Mouse (Mus musculus): ENCODE measurements around the gene Fbxl21.

Fbxl21 gene

DNA sequence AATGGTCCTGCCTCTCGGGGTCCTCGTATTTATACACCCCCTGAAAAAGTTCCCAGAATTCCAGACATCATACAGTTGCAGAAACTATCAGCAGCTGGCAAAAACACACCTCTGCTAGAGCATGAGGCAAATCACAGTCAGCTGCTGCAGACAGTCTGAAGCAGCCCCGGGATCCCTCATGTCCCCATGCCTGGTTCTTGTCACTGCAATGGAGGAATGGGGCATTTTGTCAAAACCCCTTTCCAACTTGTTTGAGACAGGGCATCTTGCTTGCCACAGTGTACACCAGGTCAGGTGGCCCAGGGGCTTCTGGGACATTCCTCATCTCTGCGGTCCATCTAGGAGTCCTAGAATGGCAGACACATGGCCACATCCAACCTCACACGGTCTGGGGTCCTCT, 12.7 kb downstream of the Fbxl21 start:
- no peak for DNase-seq (ENCODE audit: extremely low spot score, low spot score)

DNA sequence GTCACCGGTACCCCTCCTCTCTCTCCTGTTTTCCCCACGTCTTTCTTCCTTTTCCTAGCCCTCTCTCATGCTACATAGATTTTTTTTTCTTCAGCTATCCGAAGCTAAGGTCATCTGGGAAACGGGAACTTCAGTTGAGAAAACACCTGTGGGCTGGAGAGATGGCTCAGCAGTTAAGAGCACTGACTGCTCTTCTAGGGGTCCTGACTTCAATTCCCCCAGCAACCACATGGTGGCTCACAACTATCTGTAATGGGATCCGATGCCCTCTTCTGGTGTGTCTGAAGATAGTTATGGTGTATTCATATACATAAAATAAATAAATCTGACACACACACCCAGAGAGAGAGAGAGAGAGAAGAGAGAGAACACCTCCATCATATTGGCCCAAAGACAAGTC, 13.3 kb downstream of the Fbxl21 start:
- no peak for DNase-seq (ENCODE audit: extremely low spot score, low spot score)

DNA sequence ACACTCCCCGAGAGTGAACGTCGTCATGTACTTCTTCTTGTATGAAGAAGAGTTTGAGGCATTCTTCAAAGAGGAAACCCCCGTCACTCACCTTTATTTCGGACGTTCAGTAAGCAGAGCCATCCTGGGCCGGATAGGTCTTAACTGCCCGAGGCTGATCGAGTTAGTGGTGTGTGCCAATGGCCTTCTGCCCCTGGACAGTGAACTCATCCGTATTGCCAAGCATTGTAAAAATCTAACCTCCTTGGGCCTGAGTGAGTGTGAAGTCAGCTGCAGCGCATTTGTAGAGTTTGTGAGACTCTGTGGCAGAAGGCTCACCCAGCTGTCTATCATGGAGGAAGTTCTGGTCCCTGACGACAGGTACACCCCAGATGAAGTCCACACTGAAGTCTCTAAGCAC, 14.8 kb downstream of the Fbxl21 start:
- DNase-seq (ENCODE audit: extremely low spot score, low spot score), result no peak

DNA sequence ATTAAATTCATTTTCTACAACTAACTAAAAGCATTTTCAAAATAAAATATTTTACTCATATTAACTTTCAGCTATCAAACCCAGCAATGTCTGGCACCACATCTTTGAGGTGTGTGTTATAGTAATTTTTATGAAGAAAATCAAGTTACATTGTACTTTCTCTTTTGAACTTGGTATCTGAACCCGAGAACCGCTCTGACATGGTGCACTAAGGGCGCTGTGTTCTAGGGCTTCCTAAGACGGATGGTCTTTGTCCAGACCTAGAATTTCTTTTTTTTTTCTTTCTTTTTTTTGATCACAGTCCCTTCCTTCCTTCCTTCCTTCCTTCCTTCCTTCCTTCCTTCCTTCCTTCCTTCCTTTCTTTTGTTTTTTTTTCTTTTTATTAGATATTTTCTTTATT, 17.6 kb downstream of the Fbxl21 start:
- no peak for DNase-seq (ENCODE audit: extremely low spot score, low spot score)

DNA sequence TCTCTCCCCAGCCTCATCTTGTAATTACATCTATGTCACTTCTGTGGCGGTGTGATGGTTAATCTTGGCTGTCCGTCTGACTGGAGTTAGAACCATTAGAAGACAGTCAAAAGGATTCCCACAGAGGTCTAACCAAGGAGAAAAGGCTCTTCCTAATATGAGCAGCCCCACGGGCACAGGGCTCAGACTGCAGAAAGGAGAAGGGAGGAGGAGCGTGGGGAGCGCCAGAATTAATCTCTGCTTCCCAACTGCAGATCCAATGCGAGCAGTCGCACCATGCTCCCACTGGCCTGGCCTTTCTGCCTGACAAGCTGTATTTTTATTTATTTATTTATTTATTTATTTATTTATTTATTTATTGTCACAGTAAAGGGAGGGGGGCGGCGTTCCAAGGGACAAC, 21.5 kb downstream of the Fbxl21 start:
- peak; percentile 6 for DNase-seq (ENCODE audit: extremely low spot score, low spot score)

DNA sequence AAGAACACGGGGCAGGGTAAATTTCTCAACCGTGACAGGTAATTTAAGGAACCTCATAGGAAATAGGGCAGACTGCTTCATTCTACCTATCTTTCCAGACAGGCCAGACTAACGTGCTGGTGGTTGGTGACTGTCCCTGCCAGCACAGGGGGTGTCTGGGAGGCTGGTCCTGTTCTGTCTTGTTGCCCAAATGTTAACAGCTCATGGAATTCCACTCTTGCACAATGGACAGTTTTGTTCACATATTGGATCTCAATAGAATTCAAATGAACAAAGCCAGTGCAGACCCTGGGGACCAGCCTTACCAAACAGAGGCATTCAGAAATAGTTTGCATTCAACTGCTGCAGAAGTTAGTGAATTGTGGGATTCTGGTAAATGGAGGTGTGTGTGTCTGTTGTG, 22.7 kb downstream of the Fbxl21 start:
- DNase-seq (ENCODE audit: extremely low spot score, low spot score), result peak; percentile 8

DNA sequence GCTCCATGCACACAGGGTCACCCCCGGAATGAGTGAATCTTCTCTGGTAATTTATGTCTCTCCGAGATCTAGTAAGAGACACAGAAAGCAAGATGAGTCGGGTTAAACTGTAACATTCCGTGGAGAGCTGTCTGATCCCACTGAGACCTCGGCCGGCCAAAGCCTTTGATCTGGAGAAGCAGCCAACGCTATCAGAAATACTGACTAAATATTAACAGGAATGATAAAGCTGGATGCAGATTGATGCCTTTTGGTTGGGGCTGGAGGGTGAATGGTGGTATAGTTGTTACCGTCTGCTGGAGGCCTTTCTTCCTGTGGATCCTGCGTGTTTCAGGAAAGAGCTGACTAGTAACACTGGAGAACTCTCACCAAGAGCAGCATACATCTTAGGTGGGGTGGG, 26.1 kb downstream of the Fbxl21 start, which contains the start of gene Lect2:
Lect2 (minus strand) TSS at position 102 of the 400 bp plus-strand sequence.
- DNase-seq (ENCODE audit: extremely low spot score, low spot score), result no peak

DNA sequence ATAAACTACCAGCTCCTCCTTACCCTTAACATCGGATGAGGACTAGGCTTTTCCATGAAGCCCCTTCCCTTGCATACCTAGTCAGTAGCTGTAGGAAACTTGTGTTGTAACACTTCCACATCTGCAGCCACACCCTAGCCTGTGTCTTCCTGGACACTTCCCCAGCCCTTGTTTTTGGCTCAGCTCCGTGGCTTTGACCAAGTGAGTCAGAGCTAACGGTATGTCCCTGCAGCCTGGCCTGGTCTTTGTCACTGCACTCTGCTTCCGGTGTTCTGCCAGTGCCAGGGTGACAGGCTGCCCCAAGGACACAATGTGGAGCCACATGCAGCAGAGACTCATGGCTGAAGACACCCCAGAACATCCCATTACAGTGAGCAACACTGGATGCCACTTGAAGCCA, 27.1 kb downstream of the Fbxl21 start:
- DNase-seq (ENCODE audit: extremely low spot score, low spot score), result no peak

DNA sequence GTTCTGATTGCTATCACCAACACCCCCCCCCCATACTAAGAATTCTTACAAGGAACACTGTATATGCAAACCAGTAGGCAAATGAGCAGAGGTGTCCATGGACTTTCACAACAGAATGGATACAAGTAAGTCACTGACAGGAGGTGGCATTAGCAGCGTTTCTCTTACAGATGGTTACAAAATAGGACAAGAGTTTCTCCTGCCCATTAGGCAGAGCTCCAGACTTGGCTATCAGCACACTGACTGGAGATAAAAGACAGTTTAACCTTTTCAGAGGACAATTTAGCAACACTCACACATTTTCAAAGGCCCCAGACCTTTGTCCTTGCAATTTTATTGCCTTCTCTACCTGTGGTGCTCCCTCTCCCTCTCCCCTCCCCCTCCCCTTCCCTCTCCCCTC, 28.3 kb downstream of the Fbxl21 start:
- DNase-seq (ENCODE audit: extremely low spot score, low spot score), result no peak

DNA sequence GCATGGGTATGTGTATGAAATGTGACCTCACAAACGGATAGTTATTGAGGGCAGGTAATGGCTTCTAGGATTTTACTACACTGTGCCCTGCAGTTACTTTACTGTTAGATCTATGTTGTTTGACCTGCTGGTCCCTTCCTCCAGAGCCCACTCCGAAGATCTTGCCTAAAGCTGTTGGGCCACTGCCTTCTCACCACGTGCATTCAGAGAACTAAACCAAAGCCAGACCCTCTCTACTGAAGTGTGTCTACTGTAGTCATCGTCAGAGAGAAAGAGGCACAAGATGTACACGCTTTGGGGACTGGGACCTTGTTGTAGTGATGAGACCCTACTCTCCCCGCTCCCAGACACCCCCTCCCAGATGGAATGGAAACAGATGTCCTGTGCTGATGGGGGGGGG, 29.4 kb downstream of the Fbxl21 start:
- no peak for DNase-seq (ENCODE audit: extremely low spot score, low spot score)

DNA sequence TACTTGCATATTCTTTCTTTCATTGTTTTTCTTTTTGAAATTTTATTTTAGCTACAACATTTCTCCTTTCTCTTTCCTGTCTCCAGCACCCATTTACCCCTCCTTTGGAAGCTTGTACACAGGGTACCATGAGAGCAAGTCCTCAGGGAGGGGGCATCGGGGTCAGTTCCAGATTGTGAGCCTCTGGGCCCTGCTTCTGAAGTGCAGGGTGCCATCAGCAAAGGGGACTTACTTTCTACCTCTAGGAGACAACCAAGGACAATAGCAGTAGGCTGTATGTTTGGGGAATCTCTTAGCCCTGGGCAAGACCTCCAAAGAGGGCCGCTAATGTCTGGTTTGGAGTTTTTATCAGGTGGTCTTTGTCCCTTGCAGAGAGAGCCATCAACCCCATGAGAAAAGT, 31.7 kb downstream of the Fbxl21 start:
- no peak for DNase-seq (ENCODE audit: extremely low spot score, low spot score)

DNA sequence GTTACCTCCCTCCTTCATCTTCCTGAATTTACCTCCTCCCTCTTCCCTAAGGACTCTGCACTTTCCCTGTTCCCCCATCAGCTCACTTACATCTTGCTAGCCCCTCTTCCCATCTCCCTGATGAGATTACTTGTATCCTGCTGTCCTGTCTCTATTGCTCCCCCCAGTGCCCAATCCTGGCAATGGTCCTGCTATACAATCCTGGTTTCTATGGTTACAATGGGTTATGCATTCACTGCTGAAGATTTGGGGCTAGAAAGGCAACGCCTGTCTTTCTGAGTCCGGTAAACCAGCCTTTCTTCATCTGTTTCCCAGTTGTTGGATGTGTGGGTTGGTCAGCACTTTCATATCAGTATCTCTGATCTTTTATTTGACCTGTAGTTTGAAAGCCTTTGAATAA, 32.1 kb downstream of the Fbxl21 start:
- DNase-seq (ENCODE audit: extremely low spot score, low spot score), result peak; percentile 50

DNA sequence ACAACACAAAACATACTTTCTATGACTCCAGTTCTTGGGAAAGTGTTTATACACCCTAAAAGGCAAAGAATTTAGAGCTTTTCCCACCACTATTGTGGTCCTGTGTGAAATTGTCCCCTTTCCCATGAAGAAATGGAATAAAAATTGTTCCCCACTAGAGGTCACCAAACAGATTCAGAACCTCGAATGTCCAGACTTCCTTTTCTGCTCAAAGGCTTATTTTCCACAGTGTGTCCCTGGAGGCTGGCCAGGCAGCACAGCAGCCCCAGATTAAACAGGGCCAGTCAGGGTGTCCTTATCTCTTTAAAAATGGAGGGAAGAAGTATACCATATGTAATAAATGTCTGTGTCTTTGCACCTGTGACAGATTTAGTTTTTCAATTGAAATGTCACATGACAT, 33.7 kb downstream of the Fbxl21 start:
- DNase-seq (ENCODE audit: extremely low spot score, low spot score), result no peak

DNA sequence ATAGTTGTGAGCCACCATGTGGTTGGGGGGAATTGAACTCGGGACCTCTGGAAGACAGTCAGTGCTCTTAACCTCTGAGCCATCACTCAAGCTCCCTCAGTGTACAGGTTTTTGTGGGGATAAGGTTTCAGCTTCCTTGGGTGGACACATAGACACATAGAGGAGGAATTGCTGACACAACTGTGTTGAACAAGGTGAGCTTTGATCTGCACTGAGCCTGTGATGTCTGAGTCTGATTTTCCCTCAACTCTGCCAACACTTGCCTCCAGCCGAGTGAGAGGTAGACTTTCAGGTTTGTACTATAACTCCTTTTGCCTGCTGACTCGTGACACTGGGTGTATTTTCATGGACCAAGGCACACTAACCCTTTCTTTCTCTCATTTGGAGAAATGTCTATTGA, 34.4 kb downstream of the Fbxl21 start:
- no peak for DNase-seq (ENCODE audit: extremely low spot score, low spot score)

DNA sequence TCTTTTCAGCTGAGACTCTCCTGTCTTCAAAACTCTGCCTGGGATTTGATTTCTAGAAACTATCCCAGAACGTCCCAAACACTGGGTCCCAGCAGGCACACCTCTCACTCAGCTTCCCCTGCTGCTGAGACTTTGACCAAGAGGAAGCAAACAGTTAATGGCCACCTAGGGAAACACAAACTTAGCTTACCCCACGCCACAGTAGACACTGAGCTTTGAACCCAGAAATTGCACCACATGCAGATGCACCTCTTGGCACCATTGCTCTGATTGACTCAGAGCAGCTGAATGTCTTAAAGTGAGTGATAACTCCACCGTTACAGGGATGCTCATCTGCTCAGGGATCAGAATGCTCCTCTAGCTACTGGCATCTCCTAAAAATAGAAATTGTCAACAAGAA, 36.5 kb downstream of the Fbxl21 start:
- no peak for DNase-seq (ENCODE audit: extremely low spot score, low spot score)

DNA sequence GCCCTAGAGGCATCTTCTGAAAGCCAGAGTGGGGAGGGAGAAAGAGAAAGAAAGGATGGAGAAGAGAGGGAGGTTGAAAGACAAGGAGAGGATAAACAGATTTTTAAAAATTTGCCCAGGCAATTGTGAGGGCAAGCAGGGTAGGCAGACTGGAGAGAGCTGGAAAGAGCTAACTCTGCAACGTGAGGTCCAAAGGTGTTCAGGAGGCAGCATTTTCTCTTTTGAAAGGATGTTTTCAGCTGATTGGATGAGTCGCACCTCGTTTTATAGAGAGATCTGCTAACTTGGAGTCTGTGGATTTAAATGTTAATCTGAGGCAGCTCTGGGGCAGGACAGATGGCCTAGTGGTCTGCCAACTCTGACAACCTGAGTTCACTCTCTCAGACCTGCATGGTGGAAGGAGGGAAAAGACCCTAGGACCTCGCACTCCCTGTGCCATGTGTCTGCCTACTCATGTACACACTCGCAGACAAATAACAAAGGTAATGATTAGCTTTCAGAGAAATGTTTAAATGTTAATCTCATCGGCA, 37.6 kb downstream of the Fbxl21 start:
- no peak for DNase-seq (ENCODE audit: extremely low spot score, low spot score)

DNA sequence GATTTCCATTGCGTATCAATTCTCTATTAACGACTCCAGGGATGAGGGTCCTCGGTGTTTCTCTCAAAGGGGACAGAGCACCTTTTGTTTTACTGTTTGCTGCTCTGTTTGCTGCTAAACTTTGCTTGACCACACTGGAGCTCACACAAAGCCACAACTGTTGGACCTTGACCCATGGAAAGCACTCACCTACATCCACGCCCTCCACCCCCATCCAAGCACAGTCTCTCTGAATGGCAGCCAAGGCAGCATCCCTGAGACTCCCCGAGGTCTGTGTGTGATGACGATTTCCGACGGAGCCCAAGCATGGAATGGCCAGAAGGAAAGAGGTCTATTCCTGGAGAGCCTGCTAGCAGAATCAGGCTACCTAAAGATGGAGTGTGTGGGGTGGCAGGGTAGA, 38.9 kb downstream of the Fbxl21 start:
- DNase-seq (ENCODE audit: extremely low spot score, low spot score), result no peak

DNA sequence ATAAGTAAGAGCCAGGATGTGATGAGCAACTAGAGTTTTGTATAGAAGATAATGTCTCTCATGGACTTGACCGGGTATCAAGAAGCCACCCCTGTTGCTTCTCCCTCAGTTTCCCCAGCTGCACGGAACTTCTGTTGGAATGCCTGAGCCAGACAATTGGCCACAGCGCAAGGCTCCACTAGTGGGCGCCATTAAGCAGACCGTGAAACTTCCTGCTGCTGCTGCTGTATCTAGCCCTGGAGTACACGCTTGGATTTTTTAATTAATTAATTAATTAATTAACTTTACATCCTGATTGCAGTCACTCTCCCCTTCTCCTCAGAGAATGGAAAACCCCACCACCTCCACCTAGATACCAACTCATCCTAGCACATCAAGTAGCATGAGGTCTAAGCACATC, 40.8 kb downstream of the Fbxl21 start:
- DNase-seq (ENCODE audit: extremely low spot score, low spot score), result peak; percentile 30

DNA sequence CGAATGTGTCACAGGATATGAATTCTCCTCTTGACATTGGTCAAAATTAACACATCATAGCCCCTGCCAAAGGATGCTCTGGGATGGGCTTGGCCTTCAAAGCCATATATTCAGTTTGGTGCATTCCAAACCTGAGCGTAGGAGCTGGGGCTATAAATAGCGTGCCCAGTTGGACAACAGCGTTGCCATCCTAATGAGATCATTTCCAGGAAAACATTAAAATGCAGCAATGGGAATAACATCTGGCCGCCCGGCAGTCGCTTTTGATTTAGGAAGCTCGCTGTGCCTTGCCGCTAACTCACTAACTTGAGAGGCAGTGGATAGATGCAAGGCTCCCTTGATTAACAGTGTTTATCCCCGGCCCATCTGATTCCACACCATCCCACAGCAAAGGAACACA, 44.1 kb downstream of the Fbxl21 start:
- no peak for DNase-seq (ENCODE audit: extremely low spot score, low spot score)

DNA sequence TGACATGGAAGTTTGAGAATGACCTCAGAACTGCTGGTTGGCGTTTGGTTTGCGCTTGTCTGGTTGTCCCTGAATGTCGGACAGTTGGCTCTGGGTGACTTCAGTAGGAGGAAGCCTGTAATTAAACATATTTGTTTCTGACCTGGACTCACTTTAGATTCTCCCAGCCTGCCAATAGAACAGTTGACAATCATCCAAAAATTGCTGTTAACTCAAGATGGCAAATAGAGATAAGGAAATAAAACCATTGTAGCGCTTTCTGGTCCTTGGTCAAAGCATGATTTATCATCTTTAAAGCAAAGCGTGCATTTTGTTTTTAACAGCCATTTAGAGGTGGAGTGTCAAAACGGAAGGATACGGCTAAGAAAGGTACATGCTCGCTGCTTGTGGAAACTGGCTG, 49.4 kb downstream of the Fbxl21 start:
- no peak for DNase-seq (ENCODE audit: extremely low spot score, low spot score)

DNA sequence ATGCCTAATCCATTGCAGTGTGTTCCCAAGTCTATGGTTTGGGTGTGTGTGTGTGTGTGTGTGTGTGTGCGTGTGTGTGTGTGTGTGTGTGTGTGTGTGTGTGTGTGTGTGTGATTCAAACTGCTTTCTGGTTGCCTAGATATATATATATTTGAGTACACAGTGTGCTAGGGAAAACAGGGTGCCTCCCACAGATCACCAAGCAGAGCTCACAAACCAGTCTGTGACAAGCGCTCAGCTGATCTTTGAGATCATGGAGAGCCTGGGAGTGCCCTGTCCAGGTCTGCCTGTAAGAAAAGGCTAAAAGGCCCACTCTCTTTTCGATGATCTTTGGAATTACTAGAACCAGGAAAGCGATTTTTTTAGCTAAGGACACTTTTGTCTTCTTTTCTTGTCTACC, 52.8 kb downstream of the Fbxl21 start:
- DNase-seq (ENCODE audit: extremely low spot score, low spot score), result no peak

DNA sequence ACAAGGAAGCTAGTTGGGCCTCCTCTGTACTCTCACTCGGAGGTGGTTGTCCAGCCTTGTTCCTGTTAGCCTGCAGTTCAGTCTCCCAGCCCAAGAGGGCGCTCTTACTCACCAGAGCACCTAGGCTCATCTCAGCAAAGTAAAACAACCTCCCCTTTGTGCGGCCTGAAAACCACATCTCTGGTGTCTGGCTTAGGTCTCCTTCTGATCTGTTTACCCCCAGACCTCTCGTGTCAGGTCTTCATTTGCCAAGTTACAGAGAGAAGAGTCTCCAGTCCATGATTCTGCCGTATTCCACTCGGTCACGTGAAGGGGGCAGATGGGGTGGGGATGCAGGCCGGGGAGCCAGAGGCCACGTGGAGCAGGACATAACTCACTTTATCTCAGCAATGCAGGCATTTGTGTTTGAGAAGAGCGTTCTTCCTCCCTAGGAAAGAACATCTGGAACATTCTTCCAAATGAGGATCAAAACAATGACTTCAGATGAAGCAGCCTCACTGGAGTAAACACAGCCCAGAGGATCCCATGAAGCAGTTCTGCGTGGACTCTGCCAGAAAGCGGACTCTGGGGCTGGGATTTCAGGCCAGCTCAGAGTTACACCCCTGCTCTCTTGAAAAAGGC, 53.5 kb downstream of the Fbxl21 start:
- DNase-seq (ENCODE audit: extremely low spot score, low spot score), result peak; percentile 85

DNA sequence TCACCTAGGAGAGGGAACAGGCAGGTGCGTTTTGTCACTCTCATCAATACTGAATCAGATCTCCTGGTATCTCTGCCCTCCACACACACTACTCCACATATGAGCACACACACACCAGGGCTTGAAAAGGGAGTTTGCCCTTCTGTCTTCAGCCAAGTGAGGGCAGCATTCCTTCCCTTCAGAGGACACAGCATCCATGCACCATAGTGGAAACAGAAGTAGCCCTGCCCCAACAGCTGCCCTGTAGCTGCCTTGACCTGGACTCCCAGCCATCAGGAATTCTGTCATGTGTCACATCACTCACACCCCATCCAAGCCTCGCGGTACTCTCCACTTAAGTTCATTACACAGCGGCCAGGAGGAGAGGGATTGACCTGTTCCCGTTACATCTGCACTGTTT, 55.8 kb downstream of the Fbxl21 start:
- DNase-seq (ENCODE audit: extremely low spot score, low spot score), result no peak

DNA sequence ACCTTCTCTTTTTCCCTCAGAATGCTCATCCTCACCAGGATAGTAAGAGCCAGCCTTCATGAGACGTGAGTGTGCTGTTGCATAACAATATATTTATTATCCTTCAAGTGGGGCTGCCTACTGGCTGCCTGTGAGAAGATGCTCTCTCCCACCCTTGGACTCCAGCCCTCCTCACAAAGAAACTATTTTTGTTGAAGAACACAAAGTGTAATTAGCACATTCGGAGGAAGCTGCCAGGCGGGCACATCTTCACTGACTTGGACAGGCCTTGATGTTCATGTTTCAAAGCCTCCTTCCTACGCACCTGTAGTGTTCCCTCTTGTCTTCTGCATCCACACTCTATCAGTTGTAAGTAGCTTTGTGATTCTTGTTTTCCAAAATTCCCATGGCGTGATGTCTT, 58.2 kb downstream of the Fbxl21 start:
- no peak for DNase-seq (ENCODE audit: extremely low spot score, low spot score)

Data from neural tube, embryonic 10.5 days (tissue).